Mouse (Mus musculus) limb, embryonic 11.5 days (tissue): Measurements from ENCODE around the gene Zfp455. TPM values are rescaled to one million over a fixed set of nuclear protein-coding genes. Genes with fewer than 3 reads are reported as not detected.
"Not testable (repeated sequence)": the region's sequence is repeated elsewhere in the genome, so short reads cannot be mapped to it uniquely, and the experiment has no call there.

Experiments
- ATAC-seq: fragments of 200-750 bp; cut with Nextera tagmentation; 2 replicates; pipeline ENCODE4 v1.8.0; 2017; ENCODE audit warnings: low read depth; ENCODE audit not compliant: insufficient number of reproducible peaks, low FRiP score, low TSS enrichment
- DNase-seq: peaks from one replicate; pipeline ENCODE4 v3.0.0-alpha.2; 2015; ENCODE audit warnings: low spot score
- H3K27ac ChIP-seq: fragments of 300-500 bp; sonication (generic); replicated peaks from 2 replicates; pipeline ENCODE4 v1.5.1; 2014; ENCODE audit warnings: low read depth, mild to moderate bottlenecking, low read length
- H3K27me3 ChIP-seq: fragments of 300-500 bp; sonication (generic); 2 replicates; pipeline ENCODE4 v1.6.1; 2014; ENCODE audit warnings: mild to moderate bottlenecking, low read length, mixed read lengths; ENCODE audit not compliant: control insufficient read depth, insufficient read depth
- H3K36me3 ChIP-seq: fragments of 300-500 bp; sonication (generic); 2 replicates; pipeline ENCODE4 v1.6.1; 2014; ENCODE audit warnings: mild to moderate bottlenecking, low read length, moderate library complexity, mixed read lengths; ENCODE audit not compliant: control insufficient read depth, insufficient read depth
- H3K4me1 ChIP-seq: fragments of 300-500 bp; sonication (generic); 2 replicates; pipeline ENCODE4 v1.6.1; 2014; ENCODE audit warnings: low read length, mixed read lengths; ENCODE audit not compliant: control insufficient read depth, insufficient read depth
- H3K4me2 ChIP-seq: fragments of 300-500 bp; sonication (generic); 2 replicates; pipeline ENCODE4 v1.6.1; 2014; ENCODE audit warnings: low read depth, mild to moderate bottlenecking, moderate library complexity; ENCODE audit not compliant: severe bottlenecking
- H3K4me3 ChIP-seq: fragments of 300-500 bp; sonication (generic); 2 replicates; pipeline ENCODE4 v1.5.1; 2014; ENCODE audit warnings: low read depth, low read length
- H3K9ac ChIP-seq: fragments of 300-500 bp; sonication (generic); 2 replicates; pipeline ENCODE4 v1.6.1; 2014; ENCODE audit warnings: mild to moderate bottlenecking, low read length
- H3K9me3 ChIP-seq: fragments of 300-500 bp; sonication (generic); 2 replicates; pipeline ENCODE4 v1.6.1; 2016; ENCODE audit warnings: low read length; ENCODE audit not compliant: control insufficient read depth
- WGBS: fragments of 180-500 bp; shearing (Covaris S2); extraction: QIAGEN DNeasy Blood & Tissue Kit; methylation state at CpG from one replicate; pipeline ENCODE4 v1.1.7; 2014; 5-methylcytosine and 5-hydroxymethylcytosine counted together
- polyA plus RNA-seq: library from polyadenylated mRNA; unstranded; fragments of >200 nt; fragmentation: Nextera tagmentation; extraction: Ambion mirVana; gene quantifications from 2 replicates; pipeline ENCODE4 v1.2.1, GENCODE M21; 2014

The Zfp455 gene
- 1.3 and 2.1 TPM in 2 replicates for polyA plus RNA-seq

GRCm38 (mm10) chr13:67194340-67194894, at the start of gene Zfp455:
TSS of gene Zfp455 (plus strand) at chr13:67194506.
- H3K4me3 ChIP-seq, result peak within 1 kb of the TSS; percentile 57
- peak within 1 kb of the TSS; percentile 54 for H3K4me2 ChIP-seq
- no peak within 1 kb of the TSS for H3K27ac ChIP-seq
- H3K36me3 ChIP-seq, result no peaks in the 10 kb centered on the region
- peak; percentile 68 for DNase-seq
- WGBS, result 2% methylated on average over 13 of the region's 13 CpGs
- peak; percentile 87 for ATAC-seq
- H3K27me3 ChIP-seq, result no peaks in the 10 kb centered on the region
- 0 out of 2 replicates have a peak, but pooled peaks cover 2% of the 10 kb centered on the region for H3K4me1 ChIP-seq
- H3K9ac ChIP-seq, result peak within 1 kb of the TSS; percentile 74
- H3K9me3 ChIP-seq, result no peaks in the 10 kb centered on the region

GRCm38 (mm10) chr13:67166122-67166521, 28.2 kb upstream of the Zfp455 start:
- WGBS, result 67% methylated on average over 4 of the region's 4 CpGs
- DNase-seq, H3K9ac ChIP-seq, H3K4me1 ChIP-seq, H3K9me3 ChIP-seq, H3K27me3 ChIP-seq, ATAC-seq, H3K4me3 ChIP-seq, H3K27ac ChIP-seq, H3K36me3 ChIP-seq, H3K4me2 ChIP-seq: not testable (repeated sequence)

GRCm38 (mm10) chr13:67172991-67173722, 21.1 kb upstream of the Zfp455 start, which contains the start of gene Rsl1:
TSS of gene Rsl1 (plus strand) at chr13:67173182.
- H3K4me1 ChIP-seq, H3K27ac ChIP-seq, H3K36me3 ChIP-seq, H3K9me3 ChIP-seq, H3K27me3 ChIP-seq: not testable (repeated sequence)
- peak within 1 kb of the TSS; percentile 30; the same call in 1 of the 2 replicates for H3K9ac ChIP-seq
- ATAC-seq (peak; percentile 99), DNase-seq (peak; percentile 76)
- peak within 1 kb of the TSS; percentile 42 for H3K4me3 ChIP-seq
- H3K4me2 ChIP-seq, result peak within 1 kb of the TSS; percentile 47
- WGBS, result 1% methylated on average over 15 of the region's 17 CpGs

GRCm38 (mm10) chr13:67173723-67174055, 20.6 kb upstream of the Zfp455 start:
- H3K4me3 ChIP-seq, result peak overlapping the region; percentile 42
- ATAC-seq (0 out of 2 replicates have a peak, but pooled peaks have one; percentile 5), DNase-seq (no peak)
- no peak overlapping the region; the same call in 1 of the 2 replicates for H3K9ac ChIP-seq
- H3K4me1 ChIP-seq, result no peaks in the 10 kb centered on the region
- no peaks in the 10 kb centered on the region for H3K9me3 ChIP-seq
- H3K4me2 ChIP-seq, result peak overlapping the region; percentile 47
- no peak overlapping the region for H3K27ac ChIP-seq
- whole genome bisulfite sequencing, result 30% methylated on average over 5 of the region's 5 CpGs
- no peaks in the 10 kb centered on the region for H3K36me3 ChIP-seq
- H3K27me3 ChIP-seq, result no peaks in the 10 kb centered on the region

- Histone ChIP-seq H3K36me3 (no peaks in the 10 kb centered on the region), H3K4me1 (no peaks in the 10 kb centered on the region), H3K9ac (no peak overlapping the region), H3K9me3 (no peaks in the 10 kb centered on the region), H3K4me3 (no peak overlapping the region), H3K27ac (no peak overlapping the region), H3K4me2 (no peak overlapping the region), H3K27me3 (no peaks in the 10 kb centered on the region)
- 80% methylated on average over 3 of the region's 3 CpGs for WGBS
- no peak for ATAC-seq
- no peak for DNase-seq
Observed at GRCm38 (mm10) chr13:67201656-67202055, 7.3 kb downstream of the Zfp455 start.

GRCm38 (mm10) chr13:67214015-67214607, 19.8 kb downstream of the Zfp455 start:
- no peaks in the 10 kb centered on the region for H3K9me3 ChIP-seq
- H3K27ac ChIP-seq, result no peak overlapping the region
- H3K4me3 ChIP-seq, result no peak overlapping the region
- no peaks in the 10 kb centered on the region for H3K36me3 ChIP-seq
- no peaks in the 10 kb centered on the region for H3K27me3 ChIP-seq
- no peak overlapping the region for H3K9ac ChIP-seq
- ATAC-seq (no peak), DNase-seq (no peak)
- no peak overlapping the region for H3K4me2 ChIP-seq
- H3K4me1 ChIP-seq, result no peaks in the 10 kb centered on the region
- WGBS, result 66% methylated on average over 4 of the region's 4 CpGs

Other genes starting within 250 kb of the Zfp455 start
- 4.6 and 5.4 TPM in 2 replicates for gene Zfp712, start 133.3 kb upstream of the Zfp455 start, polyA plus RNA-seq
- 7.8 and 8.8 TPM in 2 replicates for gene Zfp708, start 96.5 kb upstream of the Zfp455 start, polyA plus RNA-seq
- 3.2 and 3.5 TPM in 2 replicates for gene Gm28557, start 85.9 kb upstream of the Zfp455 start, polyA plus RNA-seq
- gene Rslcan18, start 78.2 kb upstream of the Zfp455 start, polyA plus RNA-seq, result 0.34 and 0.41 TPM in 2 replicates
- gene Zfp759, start 72.8 kb upstream of the Zfp455 start, polyA plus RNA-seq, result 2.3 and 3.1 TPM in 2 replicates
- 6.0 and 7.3 TPM in 2 replicates for gene Rsl1, start 21.3 kb upstream of the Zfp455 start, polyA plus RNA-seq
- gene Zfp458, start 84.0 kb downstream of the Zfp455 start, polyA plus RNA-seq, result 1.7 and 2.2 TPM in 2 replicates
- 0.27 and 0.54 TPM in 2 replicates for gene Zfp457, start 112.0 kb downstream of the Zfp455 start, polyA plus RNA-seq
- 1.9 and 2.8 TPM in 2 replicates for gene Zfp595, start 138.1 kb downstream of the Zfp455 start, polyA plus RNA-seq
- not detected in 2 replicates for gene Gm28044, start 166.0 kb downstream of the Zfp455 start, polyA plus RNA-seq
- 1.1 and 1.2 TPM in 2 replicates for gene Zfp953, start 166.1 kb downstream of the Zfp455 start, polyA plus RNA-seq
- gene Gm28041, start 181.2 kb downstream of the Zfp455 start, polyA plus RNA-seq, result 0.59 TPM in 1 of 2 replicates, not detected in the other
- gene Zfp456, start 181.3 kb downstream of the Zfp455 start, polyA plus RNA-seq, result 1.2 and 1.5 TPM in 2 replicates
- 4.3 and 5.4 TPM in 2 replicates for gene Zfp429, start 205.3 kb downstream of the Zfp455 start, polyA plus RNA-seq
- gene Zfp459, start 226.9 kb downstream of the Zfp455 start, polyA plus RNA-seq, result 1.2 and 1.3 TPM in 2 replicates